Mouse (Mus musculus) thymus, postnatal 14 days (tissue): ENCODE results near the gene P2rx5.

Source experiments
- DNase-seq: peaks from one replicate; pipeline ENCODE4 v3.0.0; 2021

P2rx5 gene

GRCm38 (mm10) chr11:73176186-73176585 is 16.0 kb downstream of the P2rx5 start:
- DNase-seq = no peak

- peak; percentile 98 for DNase-seq
These were observed 16.6 kb downstream of the P2rx5 start, which contains the start of the genes Emc6 and Tax1bp3 for GRCm38 (mm10) chr11:73176608-73177508. Emc6 (minus strand) TSS chr11:73177037. Tax1bp3 (plus strand) TSS chr11:73177083.

GRCm38 (mm10) chr11:73177509-73177875 is 17.3 kb downstream of the P2rx5 start:
- DNase-seq = peak; percentile 63

- DNase-seq = no peak
These were observed 17.7 kb downstream of the P2rx5 start for GRCm38 (mm10) chr11:73177895-73178294.

- DNase-seq = no peak
These were observed 25.8 kb downstream of the P2rx5 start for GRCm38 (mm10) chr11:73185872-73186615.

GRCm38 (mm10) chr11:73187231-73187630 is 27.0 kb downstream of the P2rx5 start:
- no peak for DNase-seq

GRCm38 (mm10) chr11:73193047-73193446 is 32.8 kb downstream of the P2rx5 start:
- DNase-seq = no peak

- DNase-seq = no peak
These were observed 34.2 kb downstream of the P2rx5 start for GRCm38 (mm10) chr11:73194444-73194843.

GRCm38 (mm10) chr11:73198190-73198589 is 38.0 kb downstream of the P2rx5 start:
- DNase-seq = no peak

- DNase-seq = peak; percentile 80
These were observed 38.5 kb downstream of the P2rx5 start, which contains the start of gene Ctns for GRCm38 (mm10) chr11:73198603-73199229. Ctns (minus strand) TSS chr11:73199042.

GRCm38 (mm10) chr11:73199230-73199712 is 39.0 kb downstream of the P2rx5 start, which contains the start of gene Shpk:
Shpk (plus strand) TSS chr11:73199460.
- DNase-seq = peak; percentile 96

GRCm38 (mm10) chr11:73199879-73200278 is 39.7 kb downstream of the P2rx5 start:
- DNase-seq = peak; percentile 51

- no peak for DNase-seq
These were observed 40.8 kb downstream of the P2rx5 start for GRCm38 (mm10) chr11:73201021-73201420.

- no peak for DNase-seq
These were observed 41.4 kb downstream of the P2rx5 start for GRCm38 (mm10) chr11:73201597-73201996.

GRCm38 (mm10) chr11:73203895-73204294 is 43.7 kb downstream of the P2rx5 start:
- no peak for DNase-seq

GRCm38 (mm10) chr11:73205194-73205593 is 45.0 kb downstream of the P2rx5 start:
- no peak for DNase-seq

GRCm38 (mm10) chr11:73207621-73208020 is 47.4 kb downstream of the P2rx5 start:
- DNase-seq = peak; percentile 23

GRCm38 (mm10) chr11:73213956-73214355 is 53.7 kb downstream of the P2rx5 start:
- no peak for DNase-seq

GRCm38 (mm10) chr11:73219671-73220070 is 59.5 kb downstream of the P2rx5 start:
- no peak for DNase-seq

- DNase-seq = no peak
These were observed 60.4 kb downstream of the P2rx5 start for GRCm38 (mm10) chr11:73220651-73221050.
